Mouse (Mus musculus): Measurements from ENCODE around the gene Chrna10.
A peak's percentile ranks its signal among the peaks of the same experiment; 100 is the strongest.

Chrna10 gene

DNA sequence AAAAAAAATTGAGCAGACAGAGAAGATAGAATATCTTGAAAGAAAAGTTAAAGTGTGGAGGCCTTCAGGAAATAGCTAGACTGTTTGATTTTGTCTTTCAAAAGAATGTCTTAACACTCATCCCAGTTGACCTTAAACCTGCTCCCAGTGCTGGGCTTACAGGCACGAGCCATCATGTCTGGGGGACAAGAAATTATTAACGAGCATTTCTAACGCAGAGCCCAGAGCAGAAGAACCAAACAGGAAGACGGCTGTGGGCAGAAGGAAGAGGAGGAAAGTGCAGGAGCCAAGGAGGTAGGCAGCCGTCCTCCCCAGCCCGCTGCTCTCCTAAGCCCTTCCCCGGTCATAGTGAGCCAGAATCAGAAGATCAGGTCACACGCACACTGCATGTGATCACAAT is 36.3 kb downstream of the Chrna10 start:
- no peak for DNase-seq

DNA sequence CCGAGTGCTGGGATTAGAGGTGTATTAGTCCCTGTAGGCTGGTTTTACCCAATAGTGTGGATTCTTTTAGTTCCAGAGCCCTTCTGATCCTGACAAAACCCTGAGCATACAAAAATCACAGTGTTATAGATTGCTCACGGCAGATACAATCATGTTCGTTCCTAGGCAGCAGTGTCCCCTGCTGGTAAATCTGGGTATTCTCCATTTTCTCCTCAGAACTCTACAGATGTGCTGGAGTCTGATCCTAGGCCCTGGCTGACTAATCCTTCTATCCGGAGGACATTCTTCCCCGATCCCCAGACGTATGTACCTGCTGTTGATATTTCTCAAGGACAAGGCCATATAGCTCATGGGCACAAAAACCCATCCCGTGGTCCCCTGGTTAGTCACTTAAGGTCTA is 38.1 kb downstream of the Chrna10 start:
- DNase-seq: no peak

DNA sequence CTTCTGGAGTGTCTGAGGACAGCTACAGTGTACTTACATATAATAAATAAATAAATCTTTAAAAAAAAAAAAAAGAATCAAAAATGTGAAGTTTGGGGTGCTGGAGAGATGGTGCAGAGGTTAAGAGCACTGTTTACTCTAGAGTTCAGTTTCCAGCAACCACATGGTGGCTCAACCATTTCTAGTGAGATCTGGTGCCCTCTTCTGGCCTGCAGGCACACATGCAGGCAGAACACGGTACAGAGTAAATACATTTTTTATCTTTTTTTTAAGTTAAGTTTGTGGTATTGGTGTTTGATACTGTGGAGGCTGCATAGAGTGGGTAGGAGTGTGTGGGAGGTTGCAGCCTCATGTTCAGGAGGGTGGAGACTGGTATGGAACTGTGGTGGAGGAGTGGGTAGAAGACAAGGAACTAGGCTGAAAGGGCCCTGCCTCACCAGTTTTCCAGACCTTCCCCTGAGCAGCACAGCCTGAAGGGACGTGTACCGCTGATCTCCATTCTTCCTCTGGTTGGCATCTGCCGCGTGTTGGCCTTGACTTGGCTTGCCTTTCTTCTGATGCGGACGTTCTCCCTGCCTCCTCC is 39.8 kb downstream of the Chrna10 start:
- no peak for DNase-seq

DNA sequence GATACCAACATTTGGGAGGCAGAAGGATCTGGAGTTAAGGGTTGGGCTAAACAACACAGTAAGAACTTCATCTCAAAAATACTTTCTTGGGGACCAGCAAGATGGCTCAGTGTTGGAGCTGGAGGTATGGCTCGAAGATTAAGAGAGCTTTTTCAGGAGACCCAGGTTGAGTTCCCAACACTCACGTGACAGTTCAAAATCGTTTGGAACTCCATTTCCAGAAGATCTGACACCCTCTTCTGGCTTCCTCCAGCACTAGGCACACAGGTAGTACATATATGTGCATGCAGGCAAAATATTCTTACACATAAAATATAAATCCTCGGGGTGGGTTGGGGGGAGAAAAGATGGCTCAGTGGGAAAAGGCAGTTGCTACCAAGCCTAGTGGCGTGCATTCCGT is 50.3 kb downstream of the Chrna10 start:
- DNase-seq: no peak

DNA sequence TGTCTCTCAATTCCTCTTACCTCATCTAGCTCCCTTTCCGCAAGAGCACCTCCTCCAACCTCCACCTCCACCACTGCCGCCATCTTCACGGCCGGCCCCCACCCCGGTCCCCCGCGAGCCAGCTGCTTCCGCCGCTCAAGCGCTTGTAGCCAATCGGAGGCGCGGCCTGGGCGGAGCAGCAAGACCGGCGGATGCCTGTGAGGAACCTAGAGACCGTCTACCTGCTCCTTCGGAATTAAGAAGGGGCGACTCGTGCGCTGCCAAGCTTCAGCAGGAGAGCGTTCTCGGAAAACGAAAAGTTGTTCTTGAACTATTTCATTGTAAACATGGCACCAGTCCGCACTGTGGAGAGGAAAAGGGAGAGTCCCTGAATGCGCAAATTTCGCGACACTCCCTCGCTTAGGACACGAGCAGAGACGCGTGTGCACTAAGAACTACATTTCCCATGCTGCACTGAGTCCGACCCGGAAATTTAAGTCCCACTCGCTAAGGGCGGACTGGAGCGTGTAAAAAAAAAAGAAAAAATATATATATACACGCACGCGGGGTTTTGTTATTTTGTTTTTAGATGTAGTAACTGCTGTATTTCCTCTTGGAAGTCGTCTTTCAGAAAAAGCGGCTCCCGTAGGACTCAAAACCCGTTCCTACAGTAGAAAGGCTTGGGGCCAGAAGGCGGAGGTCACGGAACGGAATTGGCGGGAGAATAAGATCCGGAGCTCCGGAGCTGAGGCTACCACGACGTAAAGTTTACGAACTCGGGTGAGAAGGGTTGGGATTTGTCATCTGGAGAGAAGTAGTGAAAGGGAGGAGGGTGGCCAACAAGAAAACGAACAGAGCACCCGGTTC is 51.4 kb downstream of the Chrna10 start, which contains the start of the genes Rnf121, Xndc1 and Xntrpc:
Gene Rnf121, minus strand, starts transcription at position 424 of the 846 bp plus-strand sequence.
Gene Xndc1, plus strand, starts transcription at position 466 of the 846 bp plus-strand sequence.
Gene Xntrpc, plus strand, starts transcription at position 668 of the 846 bp plus-strand sequence.
- DNase-seq: peak; percentile 87

DNA sequence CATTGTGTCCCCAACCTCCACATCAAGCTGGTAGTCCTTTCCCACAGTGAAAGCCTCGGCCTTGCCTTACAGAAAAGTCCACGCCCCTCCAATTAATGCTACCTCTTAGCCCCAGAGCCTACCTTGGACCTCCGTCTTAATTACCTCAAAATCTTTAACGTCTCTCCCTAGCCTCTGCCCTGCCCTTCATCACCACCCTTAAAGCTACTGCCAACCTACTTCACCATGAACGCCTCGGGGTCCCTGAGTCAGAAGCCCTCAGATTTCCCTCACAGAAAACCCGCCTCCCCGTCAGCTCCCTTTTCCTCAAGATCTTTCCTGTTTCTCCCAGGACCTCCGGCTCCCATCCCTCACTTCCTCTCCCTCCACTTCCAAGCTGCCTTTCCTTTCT is 52.0 kb downstream of the Chrna10 start:
- no peak for DNase-seq

DNA sequence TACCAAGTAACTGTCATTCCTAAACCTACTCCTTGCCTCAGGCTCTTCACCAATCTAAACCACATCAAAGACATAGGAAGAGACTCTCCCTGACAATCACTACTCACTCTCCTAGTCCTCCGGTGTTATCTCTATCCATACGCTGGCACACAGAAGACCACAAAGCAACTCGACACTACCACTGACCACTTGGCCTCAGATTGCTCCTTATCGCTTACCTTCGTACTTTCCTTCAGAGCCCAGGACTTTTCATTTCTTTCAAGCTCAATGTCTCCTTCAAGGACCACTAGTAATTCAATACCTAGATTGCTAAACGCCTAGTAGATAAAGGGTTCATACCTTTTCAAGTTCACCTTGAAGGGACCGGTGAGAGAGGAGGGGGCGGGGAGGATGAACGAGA is 52.7 kb downstream of the Chrna10 start:
- DNase-seq: no peak

DNA sequence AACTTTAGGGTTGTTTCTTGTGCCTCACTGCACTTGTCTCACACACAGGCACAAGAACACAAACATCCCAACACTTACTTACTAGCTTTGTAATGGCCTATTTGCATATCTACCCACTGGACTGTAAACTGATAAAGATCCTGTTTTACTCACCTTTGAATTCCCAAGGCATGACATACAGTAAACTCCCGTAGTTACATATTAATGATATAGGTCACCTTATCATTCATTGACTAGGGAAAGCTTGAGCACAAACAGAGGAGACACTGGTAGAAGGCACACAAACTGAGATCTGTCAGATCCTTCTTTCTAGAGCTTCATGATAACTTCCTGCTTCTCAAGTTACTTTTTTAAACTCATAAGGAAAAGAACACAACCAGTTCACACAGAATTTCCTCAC is 54.4 kb downstream of the Chrna10 start:
- DNase-seq: no peak

DNA sequence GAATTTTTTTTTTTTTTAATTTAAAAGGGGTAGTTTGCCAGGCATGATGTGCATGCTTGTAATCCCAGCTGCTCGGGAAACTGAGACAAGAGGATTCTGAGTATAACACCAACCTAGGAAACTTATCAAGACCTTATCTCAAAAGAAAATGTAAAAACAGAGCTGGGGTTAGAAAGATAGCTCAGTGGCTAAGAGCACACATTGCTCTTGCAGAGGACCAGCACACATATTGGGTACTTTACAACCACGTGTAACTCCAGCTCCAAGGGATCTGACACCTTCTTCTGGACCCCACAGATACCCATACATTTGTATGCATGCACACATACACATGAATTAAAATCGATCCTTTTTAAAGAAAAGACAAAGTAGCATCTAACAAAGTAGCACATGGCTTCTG is 55.3 kb downstream of the Chrna10 start:
- DNase-seq: no peak

Data from cerebellum, adult 11 months (tissue).